Mouse (Mus musculus): ENCODE measurements around the gene Xkr8. TPM values are rescaled to one million over a fixed set of nuclear protein-coding genes. Genes with fewer than 3 reads are reported as not detected.
"Not testable (repeated sequence)": the region's sequence is repeated elsewhere in the genome, so short reads cannot be mapped to it uniquely, and the experiment has no call there.

Xkr8 gene
- total RNA-seq (2021) = 1 to 10 TPM; 1.0 to 1.4 TPM
- long read RNA-seq, experiment 1 = 0 reads
- long read RNA-seq, experiment 2, full-length matches to known transcripts = 3 of 4 reads
- long read RNA-seq, experiment 2, partial matches to known transcripts = 0 of 4 reads
- long read RNA-seq, experiment 2, other reads (novel, unspliced or antisense) = 1 of 4 reads

- peak; percentile 89 for DNase-seq
Observed at GRCm38 (mm10) chr4:132732148-132732684, at the start of gene Xkr8. TSS of gene Xkr8 (minus strand) at chr4:132732546.

DNA sequence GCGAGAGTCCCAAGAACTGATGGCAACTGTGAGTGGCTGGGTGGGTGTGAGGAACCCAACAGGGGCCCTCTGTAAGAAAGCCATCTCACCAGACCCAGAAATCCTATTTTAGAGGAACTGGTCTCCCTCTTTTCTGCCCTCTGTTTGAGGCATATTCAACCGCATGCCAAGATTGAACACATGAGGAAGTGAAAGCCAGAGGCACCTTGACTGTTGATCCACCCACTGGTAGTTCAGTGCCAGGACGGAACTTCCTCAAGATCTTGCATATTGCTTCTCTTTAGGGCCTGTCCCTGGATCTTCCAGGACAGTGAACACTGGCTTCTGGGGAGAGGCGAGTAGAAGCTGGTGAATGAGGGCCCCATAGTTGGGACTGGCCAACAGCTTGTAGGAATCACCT, 47.9 kb upstream of the Xkr8 start:
- DNase-seq = no peak

DNA sequence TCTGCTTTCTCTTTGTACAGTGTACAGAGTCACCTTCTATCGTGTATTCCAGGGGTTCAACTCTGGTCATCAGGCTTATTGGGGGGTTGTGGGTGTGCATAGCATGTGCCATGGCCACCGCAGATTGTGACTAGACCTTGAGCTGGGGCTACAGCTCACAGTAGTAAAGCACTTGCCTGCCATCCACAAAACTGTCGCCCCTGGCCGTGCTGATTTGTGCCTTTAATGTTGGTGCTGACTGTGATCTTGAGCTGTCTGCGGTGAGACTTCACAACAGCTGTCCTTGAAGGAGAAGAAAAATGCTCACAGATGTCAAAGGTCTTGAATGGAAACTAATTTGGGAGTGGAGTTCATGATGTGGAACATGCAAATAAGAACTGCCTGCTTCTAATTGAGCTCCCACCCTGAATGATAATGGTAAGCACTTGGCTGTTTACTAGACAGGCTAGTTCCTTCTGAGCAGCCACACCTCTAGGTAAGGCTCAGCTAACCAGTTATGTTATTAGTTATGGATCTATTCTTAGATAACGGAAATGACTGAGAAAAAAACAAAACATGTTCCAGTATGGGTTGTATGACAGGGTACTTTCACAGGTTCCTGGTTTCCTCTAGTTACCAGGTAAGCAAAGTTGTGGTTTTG, 46.3 kb upstream of the Xkr8 start:
- DNase-seq = no peak

DNA sequence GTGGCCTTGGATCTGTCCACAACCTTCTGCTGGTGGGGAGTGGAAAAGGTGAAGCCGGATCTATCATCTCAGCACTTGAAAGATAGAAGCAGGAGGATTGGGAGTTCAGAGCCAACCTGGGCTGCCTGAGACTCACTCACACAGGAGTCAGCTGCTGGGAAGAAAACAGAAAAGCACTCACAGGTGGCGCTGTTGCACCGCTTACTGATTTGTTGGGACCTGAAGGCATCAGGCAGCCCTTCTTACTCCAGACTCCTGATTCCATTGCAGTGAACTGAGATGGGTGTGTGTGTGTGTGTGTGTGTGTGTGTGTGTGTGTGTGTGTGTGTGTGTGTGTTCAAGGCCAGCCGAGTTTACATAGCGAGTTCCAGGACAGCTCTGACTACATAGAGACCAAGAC, 44.4 kb upstream of the Xkr8 start:
- DNase-seq = peak; percentile 36

GRCm38 (mm10) chr4:132774905-132775304, 42.6 kb upstream of the Xkr8 start:
- no peak for DNase-seq

DNA sequence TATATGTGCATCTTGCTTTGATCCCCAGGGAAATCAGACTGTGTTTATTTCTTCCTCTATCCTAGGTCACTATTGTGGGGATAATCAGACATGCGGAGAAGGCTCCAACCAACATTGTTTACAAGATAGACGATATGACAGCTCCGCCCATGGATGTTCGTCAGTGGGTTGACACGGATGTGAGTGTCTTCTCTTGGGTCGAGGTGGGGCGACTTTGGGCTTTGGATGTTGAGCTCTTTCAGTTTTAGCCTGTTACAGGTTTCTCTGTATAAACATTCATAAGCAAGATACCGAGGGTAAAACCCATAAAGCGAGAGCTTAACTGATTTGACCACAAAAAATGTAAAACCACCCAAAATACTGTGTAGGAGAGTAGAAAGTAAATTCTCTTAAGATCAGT, 39.4 kb upstream of the Xkr8 start:
- DNase-seq = no peak

DNA sequence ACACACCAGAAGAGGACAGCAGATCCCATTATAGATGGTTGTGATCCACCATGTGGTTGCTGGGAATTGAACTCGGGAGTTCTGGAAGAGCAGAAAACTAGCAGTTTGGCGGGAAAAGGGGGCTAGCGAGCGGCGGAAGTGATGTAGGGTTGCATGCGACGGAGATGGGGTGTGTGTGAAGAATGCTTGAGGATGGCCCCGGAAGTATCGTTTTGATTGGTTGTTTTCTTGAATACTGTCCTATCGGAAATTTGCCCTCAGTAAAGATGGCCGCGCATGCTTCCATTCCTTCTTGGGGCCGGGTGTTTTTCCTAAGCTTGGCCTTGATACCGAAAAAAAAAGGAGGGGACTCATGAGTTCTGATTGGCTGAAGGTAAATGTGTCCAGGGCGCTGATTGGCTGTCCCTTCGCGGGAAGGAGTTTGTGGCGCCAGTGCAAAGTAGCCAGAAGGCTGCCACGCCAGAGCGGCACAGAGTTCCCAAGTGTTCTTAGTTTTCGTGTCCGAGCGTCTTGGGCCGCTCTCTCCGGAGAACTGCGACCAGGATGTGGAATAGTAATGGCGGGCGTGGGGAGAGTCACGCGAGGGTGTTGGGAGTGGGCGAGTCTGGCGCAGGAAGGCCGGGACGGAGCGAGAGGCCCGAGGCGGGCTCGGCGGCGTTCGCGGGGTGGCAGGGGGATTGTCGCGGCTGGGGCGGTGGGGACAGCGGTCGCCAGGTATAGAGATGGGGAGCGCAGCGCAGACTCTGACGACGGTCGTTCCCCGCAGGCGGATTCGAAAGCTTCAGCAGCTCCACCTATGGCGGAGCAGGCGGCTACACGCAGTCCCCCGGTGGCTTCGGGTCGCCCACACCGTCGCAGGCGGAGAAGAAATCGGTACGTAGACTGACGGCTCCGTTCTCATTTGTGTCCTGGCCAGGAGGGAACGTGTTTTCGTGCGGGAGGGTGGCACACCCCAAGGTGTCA, 35.8 kb upstream of the Xkr8 start, which contains the start of gene Rpa2:
Rpa2 (plus strand) TSS at position 419 of the 963 bp plus-strand sequence.
- DNase-seq = peak; percentile 97

DNA sequence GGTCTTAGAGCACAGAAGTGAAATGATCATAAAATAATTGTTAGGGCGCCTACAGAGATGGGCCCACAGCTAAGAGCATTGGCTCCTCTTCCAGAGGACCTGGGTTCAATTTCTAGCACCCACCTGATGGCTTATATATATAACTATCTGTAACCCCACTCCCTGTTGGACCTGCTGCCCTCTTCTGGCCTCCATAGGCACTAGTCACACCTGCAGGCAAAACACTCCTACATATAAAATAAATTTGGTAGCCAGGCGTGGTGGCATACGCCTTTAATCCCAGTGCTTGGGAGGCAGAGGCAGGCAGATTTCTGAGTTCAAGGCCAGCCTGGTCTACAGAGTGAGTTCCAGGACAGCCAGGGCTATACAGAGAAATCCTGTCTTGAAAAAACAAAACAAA, 30.8 kb upstream of the Xkr8 start:
- DNase-seq = not testable (repeated sequence)

DNA sequence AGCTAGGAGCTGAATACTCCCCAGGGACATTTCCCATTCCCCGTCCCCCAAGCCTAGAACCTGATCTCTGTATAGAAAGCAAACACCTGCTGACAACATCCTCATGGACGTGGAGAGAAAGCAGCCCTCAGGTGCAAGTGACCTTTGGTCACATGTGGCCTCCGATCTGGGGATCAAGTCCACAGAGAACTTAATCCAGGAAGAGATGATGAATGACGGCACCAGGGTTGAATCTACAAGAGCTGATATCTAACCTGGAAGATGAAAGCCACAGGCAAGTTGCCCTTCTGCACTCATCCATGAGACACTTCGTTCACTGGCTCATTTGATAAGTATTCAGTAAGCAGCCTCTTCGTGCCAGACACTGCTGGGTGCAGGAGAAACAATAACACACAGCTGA, 30.3 kb upstream of the Xkr8 start:
- no peak for DNase-seq

DNA sequence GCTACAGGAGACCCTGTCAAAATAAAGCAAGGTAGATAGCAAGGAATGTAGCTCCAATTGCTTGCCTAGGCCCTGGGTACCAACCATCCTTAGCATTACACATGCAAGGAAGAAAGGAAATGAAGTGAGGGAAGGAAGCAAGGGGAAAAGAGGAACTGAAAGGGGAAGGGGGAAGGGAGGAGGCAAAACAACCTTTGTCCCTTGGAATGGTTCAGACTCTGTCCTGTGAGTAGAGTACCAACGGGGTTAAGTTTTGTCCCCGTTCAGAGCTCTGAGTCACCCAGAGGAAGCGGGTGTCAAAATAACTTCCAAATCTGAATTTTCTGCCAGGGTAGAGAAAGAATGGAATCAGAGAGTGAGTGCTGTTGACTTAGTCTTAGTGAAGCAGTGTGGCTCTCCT, 27.9 kb upstream of the Xkr8 start:
- no peak for DNase-seq

GRCm38 (mm10) chr4:132757633-132758351, 25.4 kb upstream of the Xkr8 start:
- DNase-seq = no peak

GRCm38 (mm10) chr4:132756974-132757373, 24.6 kb upstream of the Xkr8 start, which contains the start of gene Smpdl3b:
TSS of gene Smpdl3b (minus strand) at chr4:132757252.
- peak; percentile 76 for DNase-seq

- DNase-seq = no peak
Observed at GRCm38 (mm10) chr4:132752992-132753391, 20.6 kb upstream of the Xkr8 start.

GRCm38 (mm10) chr4:132749258-132749982, 17.1 kb upstream of the Xkr8 start:
- no peak for DNase-seq

DNA sequence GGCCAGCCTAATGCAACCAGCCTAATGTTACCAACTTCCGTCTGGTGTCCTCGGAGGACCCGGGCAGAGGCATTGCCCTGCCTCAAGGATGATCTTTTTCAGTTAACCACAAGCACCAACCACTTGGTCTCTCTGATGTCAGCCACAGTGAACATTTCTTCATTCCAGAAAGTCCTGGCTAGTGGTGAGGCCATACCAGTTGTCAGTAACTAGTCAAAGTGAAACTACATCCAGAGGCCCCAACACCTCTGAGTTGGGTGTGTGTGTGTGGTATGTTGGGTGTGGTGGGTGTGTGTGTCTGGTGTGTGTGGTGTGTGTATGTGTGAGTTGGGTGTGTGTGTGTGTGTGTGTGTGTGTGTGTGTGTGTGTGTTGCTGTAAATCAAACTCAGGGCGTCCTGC, 16.4 kb upstream of the Xkr8 start:
- no peak for DNase-seq

GRCm38 (mm10) chr4:132747664-132748259, 15.4 kb upstream of the Xkr8 start:
- peak; percentile 36 for DNase-seq

DNA sequence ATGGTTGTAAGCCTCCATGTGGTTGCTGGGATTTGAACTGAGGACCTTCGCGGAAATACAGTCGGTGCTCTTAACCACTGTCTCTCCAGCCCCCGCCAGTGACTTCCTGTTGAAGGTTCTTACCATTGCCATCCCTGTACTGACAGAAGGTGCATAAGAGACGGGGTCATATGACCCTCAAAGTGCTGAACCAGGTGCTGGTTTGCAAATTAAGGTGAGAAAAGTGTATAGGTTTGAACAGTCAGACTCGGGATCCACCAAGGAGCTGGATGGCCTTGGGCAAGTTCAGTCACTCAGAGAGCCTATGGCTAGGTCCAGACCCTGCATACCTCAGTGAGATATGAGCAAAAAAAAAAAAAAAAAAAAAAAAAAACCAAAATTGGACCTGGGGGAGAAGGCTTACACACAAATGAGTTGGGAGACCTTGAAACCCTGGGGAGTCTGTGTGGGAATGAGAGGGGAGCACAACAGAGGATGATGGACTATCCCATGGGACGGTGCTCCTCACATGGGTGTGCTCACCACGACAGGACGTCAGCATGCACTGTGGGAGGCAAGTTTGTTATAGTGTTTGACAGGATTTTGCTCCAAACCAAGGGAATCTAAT, 14.7 kb upstream of the Xkr8 start:
- DNase-seq = no peak

DNA sequence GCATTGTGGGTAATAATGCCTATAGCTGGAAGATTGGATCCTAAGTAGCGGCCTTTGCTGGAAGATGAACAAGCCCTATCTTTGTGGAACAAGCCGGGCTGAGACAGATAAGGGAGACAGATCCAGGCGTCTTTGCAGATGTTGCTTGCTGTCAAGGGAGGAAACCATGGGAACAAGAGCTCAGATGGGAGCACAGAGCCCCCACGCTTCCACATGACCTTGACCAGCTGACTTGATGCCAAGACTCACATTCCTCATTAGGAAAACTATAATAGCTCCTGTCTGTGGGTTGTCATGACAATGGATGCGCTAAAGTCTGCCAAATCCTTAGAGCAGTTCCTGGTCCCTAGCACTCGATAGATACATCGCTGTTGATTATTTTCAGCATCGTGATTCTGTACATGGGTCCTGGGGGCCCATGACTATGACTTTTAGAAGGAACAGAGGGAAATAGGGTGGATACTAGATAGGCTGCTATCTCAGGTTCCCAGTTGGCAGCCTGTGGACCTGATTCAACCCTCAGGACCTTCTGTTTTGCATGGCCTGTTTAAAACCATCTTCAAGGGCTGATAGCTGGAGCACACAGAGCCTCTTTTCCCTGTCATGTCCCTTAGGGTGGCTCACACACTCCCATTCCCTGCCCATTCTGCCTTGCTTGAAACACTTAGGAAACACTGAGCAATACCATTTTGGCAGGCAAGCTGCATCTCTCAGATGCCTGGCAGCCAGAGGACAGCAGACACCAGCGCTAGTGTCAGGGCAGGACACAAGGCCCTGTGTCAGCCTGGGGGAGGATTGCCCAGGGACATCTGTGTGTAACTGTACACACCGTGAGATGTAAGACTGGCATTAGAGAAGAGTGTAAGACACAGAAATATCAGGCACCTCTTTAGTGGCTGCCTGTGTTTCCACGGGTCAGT, 11.9 kb upstream of the Xkr8 start:
- DNase-seq = peak; percentile 39

DNA sequence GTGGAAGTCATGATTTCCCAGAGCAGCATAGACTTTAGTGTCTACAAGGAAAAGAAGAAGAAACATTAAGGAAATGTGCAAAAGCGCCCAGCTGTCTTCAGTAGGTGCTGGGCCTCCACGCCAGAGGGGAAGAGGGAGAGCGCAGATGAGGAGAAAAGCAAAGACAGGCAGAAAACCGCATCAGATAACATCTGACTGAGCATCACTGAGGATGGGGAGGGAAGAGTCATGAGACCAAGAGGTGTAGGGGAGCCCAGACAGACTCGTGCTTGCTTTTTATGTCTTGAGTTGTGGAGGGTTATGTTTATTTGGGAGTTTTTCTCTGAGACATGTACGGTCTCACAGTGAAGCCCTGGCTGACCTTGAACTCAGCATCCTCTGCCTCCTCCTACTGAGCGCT, 9.1 kb upstream of the Xkr8 start:
- DNase-seq = no peak
